14 mouse cellular contexts compared by ENCODE assay signal in genomic region chr13:29332640-29333412, GRCm38 (mm10).
DNase-seq lines count a peak whose midpoint lies in the region; TF ChIP-seq lines count a peak whose summit lies in the region.
"Had no signal": no experiment of that assay in that cellular context is flagged by ENCODE, and none has a peak within 500 bp of the region (broad histone marks: within the 10 kb centered on the region; RNA-seq: fewer than 3 reads in every experiment).

No protein-coding gene starts in this region.

- H3K27ac ChIP-seq in left cerebral cortex, adult 2 months, result no peak overlapping the region
- H3K27ac ChIP-seq: embryonic facial prominence, embryonic 10.5 days; heart, embryonic 15.5 days; liver, embryonic 12.5 days had no signal

- H3K4me3 ChIP-seq in left cerebral cortex, adult 2 months, result no peak overlapping the region
- H3K4me3 ChIP-seq: embryonic facial prominence, embryonic 10.5 days; heart, embryonic 15.5 days; liver, embryonic 12.5 days had no signal

- intact Hi-C loops in left cerebral cortex, postnatal 4 days (cut with DNase I), result no loop called here
- intact Hi-C loops in left cerebral cortex, adult 2 months (cut with DNase I), result no loop called here

- peak; percentile 9 to 21 for DNase-seq in heart, adult 18-20 months
- no peak for DNase-seq in heart, adult 8-10 months (ENCODE audit: low spot score)
- peak; percentile 39 for DNase-seq in left cerebral cortex, postnatal 4 days
- DNase-seq in left cerebral cortex, adult 2 months (ENCODE audit: extremely low spot score in 1 of 2, low spot score in 2 of 2), result no peak
- DNase-seq in cerebellum, adult 9-10 months, result peak; percentile 60
- peak; percentile 46 to 57 for DNase-seq in layer of hippocampus, postnatal 10 days (ENCODE audit: low spot score in 2 of 2)
- no peak for DNase-seq in urinary bladder, postnatal 14 days (ENCODE audit: low spot score)
- DNase-seq in gastrocnemius, adult 18-20 months (ENCODE audit: low spot score), result no peak
- DNase-seq: adrenal gland, adult 8-10 months; kidney, adult 11 months; kidney, postnatal 25 days had no signal

- no peak for TF ChIP-seq CTCF in left cerebral cortex, adult 2 months (IDR thresholded peaks at IDR 0.05)

Comparison
In these comparisons a context has a peak if more than half of its experiments do, and no peak if none do; other contexts are left out.
1. DNase-seq: peak in heart, adult 18-20 months (2 of 2), left cerebral cortex, postnatal 4 days (single experiment), cerebellum, adult 9-10 months (single experiment) and layer of hippocampus, postnatal 10 days (2 of 2); none in heart, adult 8-10 months (single experiment), left cerebral cortex, adult 2 months (0 of 2), urinary bladder, postnatal 14 days (single experiment) and gastrocnemius, adult 18-20 months (single experiment).